Mouse (Mus musculus): ENCODE measurements around the gene Nop16. TPM values are rescaled to one million over a fixed set of nuclear protein-coding genes. Genes with fewer than 3 reads are reported as not detected.

Nop16 gene
- total RNA-seq (2023) = 10 to 100 TPM in 1 of 2 experiments, 1 to 10 TPM in 1; 8.7 to 10.0 TPM

DNA sequence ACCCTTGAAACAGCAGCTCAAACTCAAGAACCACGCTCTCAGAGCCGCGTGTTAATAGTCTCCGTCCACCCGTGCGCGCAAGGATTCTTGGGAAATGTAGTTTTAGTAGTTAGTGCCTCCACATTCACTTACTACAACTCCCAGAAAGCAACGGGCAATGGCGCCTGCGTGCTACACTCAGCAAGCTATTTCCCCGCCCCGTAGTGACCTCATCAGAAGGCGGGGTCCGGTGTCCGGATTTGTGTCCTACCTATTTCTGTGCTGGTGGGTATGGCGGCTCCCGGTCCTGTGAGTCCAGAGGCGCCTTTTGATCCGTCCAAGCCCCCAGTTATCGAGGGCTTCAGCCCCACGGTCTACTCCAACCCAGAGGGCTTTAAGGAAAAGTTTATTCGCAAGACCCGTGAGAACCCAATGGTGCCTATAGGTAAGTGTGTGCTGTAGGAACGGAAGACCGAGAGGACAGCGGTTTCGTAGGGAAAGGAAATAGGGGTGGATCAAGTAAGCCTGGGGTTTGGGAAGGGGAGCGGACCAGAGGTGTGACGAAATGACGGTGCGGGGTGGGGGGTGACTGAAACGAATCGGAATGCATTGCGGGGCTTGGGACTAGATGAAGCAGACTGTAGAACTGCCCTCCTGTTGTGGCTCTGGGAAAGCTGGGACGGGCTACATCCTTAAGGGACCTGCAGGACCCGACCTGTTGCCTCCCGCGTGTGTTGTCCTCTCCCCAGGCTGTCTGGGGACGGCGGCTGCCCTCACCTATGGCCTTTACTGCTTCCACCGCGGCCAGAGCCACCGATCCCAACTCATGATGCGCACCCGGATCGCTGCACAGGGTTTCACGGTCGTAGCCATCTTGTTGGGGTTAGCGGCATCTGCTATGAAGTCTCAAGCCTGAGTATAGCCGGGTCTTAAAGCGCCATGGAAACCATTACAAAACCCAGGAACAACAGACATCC lies at the start of gene Nop16, which contains the start of gene Higd2a:
TSS of gene Nop16 (minus strand) at position 95 of the 956 bp plus-strand sequence.
TSS of gene Higd2a (plus strand) at position 212 of the 956 bp plus-strand sequence.

GRCm38 (mm10) chr13:54621155-54621932 lies 31.5 kb upstream of the Nop16 start, which contains the start of gene Faf2:
Faf2 (plus strand) TSS chr13:54621784.

DNA sequence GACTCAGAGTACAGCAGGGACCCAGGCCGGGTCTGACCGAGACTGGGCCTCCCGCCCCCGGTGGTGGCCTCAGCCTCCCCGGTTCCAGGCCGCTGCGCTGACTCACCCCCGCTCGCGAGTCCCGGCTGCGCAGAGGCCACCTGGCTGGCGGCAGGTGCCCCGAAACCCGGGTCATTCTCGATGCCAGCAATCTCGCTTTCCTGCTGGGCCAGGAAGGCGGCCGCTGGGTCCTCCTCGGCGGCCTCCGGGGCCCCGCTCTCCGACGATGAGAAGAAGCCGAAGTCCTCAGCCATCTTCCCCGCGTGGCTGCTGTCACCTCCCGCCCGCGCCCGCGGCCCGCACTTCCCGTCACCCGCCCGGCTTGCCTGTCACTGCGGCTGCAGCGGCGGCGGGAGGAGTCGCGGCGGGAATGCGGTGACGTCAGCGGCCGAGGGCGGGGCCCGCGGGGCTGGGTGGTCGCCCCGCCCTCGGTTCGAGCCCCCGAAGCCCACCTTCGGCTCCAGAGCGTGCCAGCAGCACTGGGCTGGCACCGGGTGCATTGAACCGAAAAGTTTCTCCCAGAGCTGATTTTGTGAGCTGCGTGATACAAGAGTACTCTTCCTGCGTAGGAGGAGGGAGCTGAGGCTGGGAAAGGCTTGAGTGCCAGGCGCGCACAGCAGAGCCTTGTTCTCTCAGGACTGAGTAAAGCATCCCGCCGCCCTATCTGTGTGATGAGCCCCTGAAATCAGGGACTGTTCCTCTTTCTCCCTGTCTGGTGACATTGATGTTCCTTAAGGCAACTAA lies 21.3 kb upstream of the Nop16 start, which contains the start of gene Cltb:
TSS of gene Cltb (minus strand) at position 373 of the 783 bp plus-strand sequence.

GRCm38 (mm10) chr13:54574854-54575481 lies 14.9 kb downstream of the Nop16 start, which contains the start of gene Arl10:
Arl10 (plus strand) TSS chr13:54575015.

DNA sequence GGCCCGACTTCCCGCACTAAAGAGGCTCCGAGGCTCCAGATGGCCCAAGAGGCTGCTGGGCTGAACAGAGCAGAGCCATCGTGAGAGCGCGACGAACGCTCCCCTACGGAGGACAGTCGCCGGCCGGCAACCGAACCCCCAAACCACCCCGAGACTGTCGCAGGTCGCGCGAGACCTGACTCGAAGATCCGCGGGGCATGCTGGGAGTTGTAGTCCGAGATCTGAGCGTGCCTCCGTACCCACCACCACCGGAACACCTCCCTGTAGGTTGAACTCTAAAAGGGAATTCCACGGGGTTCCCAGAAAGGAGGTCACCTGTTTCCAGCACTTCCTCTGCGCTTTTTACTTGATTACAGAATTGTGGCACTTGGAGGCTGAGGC lies 24.7 kb downstream of the Nop16 start, which contains the start of gene 4833439L19Rik:
TSS of gene 4833439L19Rik (minus strand) at position 235 of the 381 bp plus-strand sequence.

Other genes with a start within 250 kb of the Nop16 start
- 1 to 10 TPM in 1 of 2 experiments, under 1 TPM in 1; 0.73 to 1.2 TPM for gene Cplx2, start 218.7 kb downstream of the Nop16 start, total RNA-seq (2023)
- gene Thoc3, start 121.2 kb downstream of the Nop16 start, total RNA-seq (2023) = 10 to 100 TPM; 17.6 to 20.1 TPM
- 1 to 10 TPM; 5.0 to 6.7 TPM for gene Simc1, start 86.3 kb downstream of the Nop16 start, total RNA-seq (2023)
- 10 to 100 TPM; 35.0 to 37.0 TPM for gene 4833439L19Rik, start 24.7 kb downstream of the Nop16 start, total RNA-seq (2023)
- gene Arl10, start 15.1 kb downstream of the Nop16 start, total RNA-seq (2023) = 1 to 10 TPM; 6.4 to 8.8 TPM
- 10 to 100 TPM; 62.8 to 71.2 TPM for gene Higd2a, start 117 bp upstream of the Nop16 start, total RNA-seq (2023)
- gene Cltb, start 21.3 kb upstream of the Nop16 start, total RNA-seq (2023) = 1 to 10 TPM; 6.0 to 7.0 TPM
- 10 to 100 TPM; 27.8 to 33.2 TPM for gene Faf2, start 31.7 kb upstream of the Nop16 start, total RNA-seq (2023)
- 100 to 1,000 TPM; 133 to 134 TPM for gene Rnf44, start 103.8 kb upstream of the Nop16 start, total RNA-seq (2023)
- not detected for gene Cdhr2, start 111.4 kb upstream of the Nop16 start, total RNA-seq (2023)
- gene Gprin1, start 159.8 kb upstream of the Nop16 start, total RNA-seq (2023) = not detected
- gene Sncb, start 176.5 kb upstream of the Nop16 start, total RNA-seq (2023) = not detected
- not detected for gene Eif4e1b, start 193.9 kb upstream of the Nop16 start, total RNA-seq (2023)
- 10 to 100 TPM in 1 of 2 experiments, 1 to 10 TPM in 1; 4.4 to 13.8 TPM for gene Tspan17, start 199.3 kb upstream of the Nop16 start, total RNA-seq (2023)